Mouse (Mus musculus) left cerebral cortex, postnatal 25 days (tissue): ENCODE results near the gene Kifap3. TPM values are rescaled to one million over a fixed set of nuclear protein-coding genes. Genes with fewer than 3 reads are reported as not detected.

Experiments used
- DNase-seq, 2 experiments: peaks; one replicate each; pipeline ENCODE4 v3.0.0; 2022; ENCODE audit warnings: low spot score in 2 of 2, mixed read lengths in 1 of 2
- intact Hi-C: fragments of 180-260 bp; cut with DNase I; formaldehyde crosslinking; loops from one replicate; pipeline ENCODE4 v1.15.1; 2025
- total RNA-seq, 2 experiments: library from RNA; stranded (reverse); gene quantifications; 2 replicates each; pipeline ENCODE4 v1.2.3; 2021

Gene Kifap3
- total RNA-seq, 2 experiments from 2014 or later: 205 to 213 TPM

DNA sequence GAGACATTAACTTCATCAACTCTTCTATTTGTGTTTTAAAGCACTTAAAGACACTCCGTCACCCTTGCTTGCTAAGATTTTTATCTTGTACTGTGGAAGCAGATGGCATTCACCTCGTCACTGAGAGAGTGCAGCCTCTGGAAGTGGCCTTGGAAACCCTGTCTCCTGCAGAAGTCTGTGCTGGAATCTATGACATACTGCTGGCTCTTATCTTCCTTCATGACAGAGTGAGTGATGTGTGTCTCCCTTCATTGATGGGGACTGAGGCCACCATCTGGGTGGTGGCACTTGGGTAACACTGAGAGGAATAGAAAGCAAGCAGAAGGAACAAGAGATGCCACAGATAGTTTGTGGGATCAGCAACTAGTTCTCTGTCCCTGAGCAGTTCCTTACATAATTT, 155.2 kb downstream of the Kifap3 start:
- DNase-seq: no peak
- intact Hi-C loops: no loop called here

DNA sequence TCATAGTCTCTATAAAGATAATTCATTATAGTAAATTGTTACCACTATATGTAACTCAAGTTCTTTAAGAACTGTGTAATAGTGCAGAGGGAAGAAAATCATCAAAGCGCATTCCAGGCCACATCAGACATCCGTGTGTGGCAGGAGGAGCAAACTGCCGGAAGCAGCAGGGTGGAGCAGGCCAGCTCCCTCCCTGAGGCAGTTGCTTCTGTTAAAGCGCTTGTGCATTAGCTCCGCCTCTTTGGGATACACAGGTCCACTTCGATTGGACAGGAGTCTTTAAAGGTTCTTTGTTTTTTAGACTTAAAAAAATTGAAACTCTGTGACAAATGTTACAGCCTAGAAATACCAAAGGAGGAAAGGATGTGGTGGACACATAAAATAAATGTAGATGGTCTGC, 162.7 kb downstream of the Kifap3 start:
- no peak for DNase-seq
- intact Hi-C loops: no loop called here

DNA sequence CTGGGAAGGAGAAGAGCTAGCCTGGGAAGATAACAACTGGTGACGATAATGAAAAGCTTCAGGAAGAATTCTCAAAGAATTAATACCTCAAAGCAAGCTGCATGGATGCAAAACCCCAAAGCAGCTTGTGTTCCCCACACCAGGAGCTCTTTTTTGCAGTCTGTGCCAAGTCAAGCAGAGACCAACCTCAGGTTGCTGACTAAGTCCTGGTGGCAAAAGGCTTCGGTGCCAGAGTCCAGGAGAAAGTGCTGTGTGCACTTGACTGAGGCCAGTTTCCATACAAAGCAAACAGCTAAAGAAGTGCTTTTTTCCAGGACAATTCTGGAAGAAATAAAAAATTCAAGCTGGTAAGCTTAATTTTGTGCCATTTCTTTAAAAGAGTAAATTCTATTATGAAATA, 174.0 kb downstream of the Kifap3 start:
- intact Hi-C loops: no loop called here
- DNase-seq: no peak

DNA sequence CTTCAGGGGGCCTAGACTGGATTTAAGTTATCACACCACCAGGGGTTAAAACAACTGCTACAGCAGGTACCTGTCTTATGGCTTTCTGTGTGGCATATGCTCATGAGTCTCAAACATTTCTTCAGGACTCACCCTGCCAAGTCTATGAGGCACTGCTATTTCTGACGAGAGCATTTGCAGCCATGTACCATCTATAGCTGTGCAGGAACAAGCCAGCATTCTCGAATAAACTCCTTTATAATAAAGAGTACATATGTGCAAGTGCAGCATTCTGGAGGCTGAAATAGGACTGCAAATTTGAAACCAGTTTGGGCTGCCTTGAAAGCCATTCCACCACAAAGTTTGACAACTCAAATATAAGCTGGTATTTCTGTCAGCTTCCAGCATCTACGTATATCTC, 178.7 kb downstream of the Kifap3 start:
- intact Hi-C loops: no loop called here
- DNase-seq: peak; percentile 18 to 76

DNA sequence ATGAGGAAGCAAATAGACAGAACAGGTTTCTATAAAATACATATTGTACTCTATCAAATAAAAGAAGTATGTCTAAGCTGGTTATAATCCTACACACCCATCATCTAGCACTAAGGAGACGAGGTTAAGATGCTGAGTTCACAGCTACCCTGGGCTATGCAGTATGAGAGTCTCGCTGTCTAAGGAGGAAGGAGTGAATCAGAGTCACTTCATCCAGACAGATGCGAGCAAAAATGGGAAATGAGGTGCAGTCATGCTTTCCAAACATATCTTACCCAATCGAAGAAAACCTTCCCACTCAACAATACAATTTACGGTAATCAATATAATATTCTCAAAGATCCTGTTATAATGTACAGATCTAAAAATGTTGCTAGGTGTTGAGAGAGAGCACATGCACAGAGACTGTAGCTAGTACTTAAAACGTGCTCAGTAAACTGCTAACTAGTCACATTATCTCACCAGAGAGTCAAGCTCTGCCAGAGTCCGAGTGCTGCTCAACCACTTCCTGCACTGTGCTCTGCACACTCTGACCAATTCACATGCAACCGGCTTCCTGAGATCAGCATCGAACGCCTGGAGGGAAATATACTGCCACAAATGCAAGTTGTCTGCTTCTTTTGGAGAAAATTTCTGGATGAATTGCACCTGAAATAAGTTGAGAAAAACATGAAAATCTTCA, 184.8 kb downstream of the Kifap3 start:
- intact Hi-C loops: no loop called here
- no peak for DNase-seq

Other genes with a start within 250 kb of the Kifap3 start
- gene Mettl11b, start 54.4 kb upstream of the Kifap3 start, total RNA-seq: 1 to 10 TPM; 3.4 to 3.9 TPM
- 10 to 100 TPM; 20.5 to 23.8 TPM for gene Scyl3, start 149.5 kb downstream of the Kifap3 start, total RNA-seq
- gene BC055324, start 215.2 kb downstream of the Kifap3 start, total RNA-seq: 1 to 10 TPM; 1.1 to 1.4 TPM
- 1 to 10 TPM; 5.4 to 6.1 TPM for gene Mettl18, start 215.3 kb downstream of the Kifap3 start, total RNA-seq